Mouse (Mus musculus) lung, embryonic 16.5 days (tissue): ENCODE measurements at regions not wholly inside any gene's neighbourhood (a gene's known extent, or its start where the extent isn't known, plus 50 kb on each side); places are given as distances from the start of the nearest gene placed in this dataset.

ENCODE experiments used
- ATAC-seq: fragments of 200-750 bp; cut with Nextera tagmentation; 2 replicates; pipeline ENCODE4 v1.8.0; 2017; ENCODE audit warnings: low read depth, mild to moderate bottlenecking, moderate library complexity
- H3K27ac ChIP-seq: fragments of 300-500 bp; sonication (generic); 2 replicates; pipeline ENCODE4 v1.5.1; 2014; ENCODE audit warnings: mild to moderate bottlenecking, control low read depth, low read length
- H3K27me3 ChIP-seq: fragments of 300-500 bp; sonication (generic); 2 replicates; pipeline ENCODE4 v1.6.1; 2014; ENCODE audit warnings: low read depth, low read length, mixed read lengths; ENCODE audit not compliant: control insufficient read depth, insufficient read depth
- H3K36me3 ChIP-seq: fragments of 300-500 bp; sonication (generic); 2 replicates; pipeline ENCODE4 v1.6.1; 2014; ENCODE audit warnings: low read length; ENCODE audit not compliant: control insufficient read depth, insufficient read depth
- H3K4me1 ChIP-seq: fragments of 300-500 bp; sonication (generic); replicated peaks from 2 replicates; pipeline ENCODE4 v1.6.1; 2014; ENCODE audit warnings: low read length, mixed read lengths; ENCODE audit not compliant: control insufficient read depth, insufficient read depth
- H3K4me2 ChIP-seq: fragments of 300-500 bp; sonication (generic); 2 replicates; pipeline ENCODE4 v1.6.1; 2014; ENCODE audit warnings: low read depth, low read length, control low read depth
- H3K4me3 ChIP-seq: fragments of 300-500 bp; sonication (generic); 2 replicates; pipeline ENCODE4 v1.5.1; 2014; ENCODE audit warnings: mild to moderate bottlenecking, low read length, control low read depth
- H3K9ac ChIP-seq: fragments of 300-500 bp; sonication (generic); 2 replicates; pipeline ENCODE4 v1.6.1; 2014; ENCODE audit warnings: low read length, control low read depth
- H3K9me3 ChIP-seq: fragments of 300-500 bp; sonication (generic); 2 replicates; pipeline ENCODE4 v1.6.1; 2016; ENCODE audit warnings: low read length; ENCODE audit not compliant: control insufficient read depth
- WGBS: fragments of 180-500 bp; shearing (Covaris S2); extraction: QIAGEN DNeasy Blood & Tissue Kit; methylation state at CpG from one replicate; pipeline ENCODE4 v1.1.7; 2014; 5-methylcytosine and 5-hydroxymethylcytosine counted together

- Histone ChIP-seq H3K4me3 (no peak overlapping the region), H3K9ac (no peak overlapping the region), H3K27ac (no peak overlapping the region), H3K4me1 (no peaks in the 10 kb centered on the region; the same call in 1 of the 2 replicates), H3K4me2 (no peak overlapping the region), H3K36me3 (no peaks in the 10 kb centered on the region), H3K9me3 (no peaks in the 10 kb centered on the region), H3K27me3 (no peaks in the 10 kb centered on the region)
- no peak for ATAC-seq
- WGBS = 56% methylated on average over 10 of the region's 10 CpGs
Observed at GRCm38 (mm10) chr6:147718713-147719490, 243.3 kb downstream of the Ccdc91 start.

- Histone ChIP-seq H3K4me3 (no peak overlapping the region), H3K9ac (no peak overlapping the region), H3K4me1 (no peaks in the 10 kb centered on the region; the same call in 1 of the 2 replicates), H3K4me2 (no peak overlapping the region), H3K9me3 (no peaks in the 10 kb centered on the region), H3K27me3 (no peaks in the 10 kb centered on the region), H3K27ac (no peak overlapping the region), H3K36me3 (no peaks in the 10 kb centered on the region)
- ATAC-seq = no peak
- WGBS = 68% methylated on average over 8 of the region's 8 CpGs
Observed at GRCm38 (mm10) chr6:147719539-147719938, 243.9 kb downstream of the Ccdc91 start.

- H3K27ac ChIP-seq = no peak overlapping the region
- H3K4me3 ChIP-seq = no peak overlapping the region
- no peaks in the 10 kb centered on the region for H3K9me3 ChIP-seq
- no peaks in the 10 kb centered on the region for H3K36me3 ChIP-seq
- H3K4me1 ChIP-seq = no peaks in the 10 kb centered on the region; the same call in 1 of the 2 replicates
- no peak overlapping the region for H3K9ac ChIP-seq
- no peak for ATAC-seq
- WGBS = 92% methylated on average over 5 of the region's 5 CpGs
- H3K4me2 ChIP-seq = no peak overlapping the region
- H3K27me3 ChIP-seq = no peaks in the 10 kb centered on the region
Observed at GRCm38 (mm10) chr6:147723336-147723735, 247.7 kb downstream of the Ccdc91 start.

- H3K36me3 ChIP-seq = no peaks in the 10 kb centered on the region
- H3K4me2 ChIP-seq = no peak overlapping the region
- no peaks in the 10 kb centered on the region for H3K4me1 ChIP-seq
- H3K27me3 ChIP-seq = no peaks in the 10 kb centered on the region
- WGBS = 65% methylated on average over 4 of the region's 4 CpGs
- H3K4me3 ChIP-seq = no peak overlapping the region
- H3K9me3 ChIP-seq = no peaks in the 10 kb centered on the region
- H3K27ac ChIP-seq = no peak overlapping the region
- no peak overlapping the region for H3K9ac ChIP-seq
- no peak for ATAC-seq
Observed at GRCm38 (mm10) chr6:147726987-147727386, 251.4 kb downstream of the Ccdc91 start.

GRCm38 (mm10) chr6:147727644-147728533 lies 252.3 kb downstream of the Ccdc91 start:
- no peak for ATAC-seq
- no peak overlapping the region for H3K9ac ChIP-seq
- H3K27me3 ChIP-seq = no peaks in the 10 kb centered on the region
- no peak overlapping the region for H3K27ac ChIP-seq
- H3K36me3 ChIP-seq = no peaks in the 10 kb centered on the region
- no peaks in the 10 kb centered on the region for H3K9me3 ChIP-seq
- WGBS = 66% methylated on average over 6 of the region's 6 CpGs
- H3K4me3 ChIP-seq = no peak overlapping the region
- H3K4me2 ChIP-seq = no peak overlapping the region
- no peaks in the 10 kb centered on the region for H3K4me1 ChIP-seq

- Histone ChIP-seq H3K4me2 (no peak overlapping the region), H3K27me3 (no peaks in the 10 kb centered on the region), H3K4me3 (no peak overlapping the region), H3K36me3 (no peaks in the 10 kb centered on the region), H3K9me3 (no peaks in the 10 kb centered on the region), H3K9ac (no peak overlapping the region), H3K27ac (no peak overlapping the region), H3K4me1 (no peaks in the 10 kb centered on the region)
- ATAC-seq = no peak
Observed at GRCm38 (mm10) chr6:147729721-147730120, 254.1 kb downstream of the Ccdc91 start.

GRCm38 (mm10) chr6:147738621-147739325 lies 263.1 kb downstream of the Ccdc91 start:
- H3K9ac ChIP-seq = no peak overlapping the region

GRCm38 (mm10) chr6:147741446-147741845 lies 265.8 kb downstream of the Ccdc91 start:
- no peak overlapping the region for H3K27ac ChIP-seq
- H3K9me3 ChIP-seq = no peaks in the 10 kb centered on the region
- H3K4me2 ChIP-seq = no peak overlapping the region
- ATAC-seq = no peak
- H3K27me3 ChIP-seq = no peaks in the 10 kb centered on the region
- no peak overlapping the region for H3K4me3 ChIP-seq
- 68% methylated on average over 7 of the region's 7 CpGs for WGBS
- H3K36me3 ChIP-seq = no peaks in the 10 kb centered on the region
- no peaks in the 10 kb centered on the region for H3K4me1 ChIP-seq
- no peak overlapping the region for H3K9ac ChIP-seq

More at GRCm38 (mm10) chr6:147738621-147739325, 263.1 kb downstream of the Ccdc91 start:
- Histone ChIP-seq H3K4me3 (no peak overlapping the region), H3K36me3 (no peaks in the 10 kb centered on the region), H3K9me3 (no peaks in the 10 kb centered on the region), H3K27me3 (no peaks in the 10 kb centered on the region), H3K4me2 (no peak overlapping the region), H3K27ac (no peak overlapping the region), H3K4me1 (no peaks in the 10 kb centered on the region)
- no peak for ATAC-seq
- 83% methylated on average over 5 of the region's 5 CpGs for WGBS

- no peaks in the 10 kb centered on the region for H3K9me3 ChIP-seq
- H3K27ac ChIP-seq = no peak overlapping the region
- no peaks in the 10 kb centered on the region for H3K27me3 ChIP-seq
- H3K36me3 ChIP-seq = no peaks in the 10 kb centered on the region
- no peak overlapping the region for H3K4me3 ChIP-seq
- no peaks in the 10 kb centered on the region for H3K4me1 ChIP-seq
- H3K9ac ChIP-seq = no peak overlapping the region
- no peak overlapping the region for H3K4me2 ChIP-seq
- 51% methylated on average over 3 of the region's 3 CpGs for WGBS
- no peak for ATAC-seq
Observed at GRCm38 (mm10) chr6:147744081-147744480, 268.5 kb downstream of the Ccdc91 start.
